Mouse (Mus musculus): ENCODE results near the gene Vwf.

The Vwf gene

GRCm38 (mm10) chr6:125640486-125640885, 93.9 kb downstream of the Vwf start:
- DNase-seq (ENCODE audit: low spot score): no peak

DNA sequence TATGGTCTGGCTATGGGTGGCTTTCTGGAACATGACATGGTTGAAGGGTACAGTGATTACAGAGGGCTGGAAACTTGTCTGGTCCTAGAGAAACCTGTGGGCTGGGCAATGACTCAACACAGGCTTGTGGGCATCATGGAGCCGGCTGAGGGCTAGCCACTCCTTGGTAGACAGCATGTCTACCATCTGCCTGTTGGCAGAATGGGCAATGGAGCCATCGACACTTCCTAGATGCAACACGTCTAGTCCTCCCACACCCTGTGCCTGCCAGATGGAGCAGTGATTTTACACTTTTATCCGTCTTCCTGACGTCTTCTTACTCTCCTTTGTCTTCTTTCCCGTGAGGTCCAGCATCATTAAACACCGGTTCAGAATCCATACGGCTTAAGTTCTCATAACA, 94.6 kb downstream of the Vwf start:
- DNase-seq (ENCODE audit: low spot score): peak; percentile 27

DNA sequence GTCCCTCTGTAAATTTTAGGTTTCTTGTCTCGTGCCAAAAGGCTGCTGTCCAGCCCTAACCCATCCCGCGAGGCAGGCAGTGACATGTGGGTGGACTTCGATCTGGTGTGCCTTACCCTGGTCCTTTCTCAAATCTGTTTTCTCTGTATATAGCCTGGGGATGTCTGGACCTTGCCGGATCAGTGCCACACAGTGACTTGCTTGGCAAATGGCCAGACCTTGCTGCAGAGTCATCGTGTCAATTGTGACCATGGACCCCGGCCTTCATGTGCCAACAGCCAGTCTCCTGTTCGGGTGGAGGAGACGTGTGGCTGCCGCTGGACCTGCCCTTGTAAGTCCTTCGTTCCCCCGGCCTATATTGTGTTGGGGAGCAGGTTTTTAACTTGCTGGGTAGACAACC, 102.4 kb downstream of the Vwf start:
- no peak for DNase-seq (ENCODE audit: low spot score)

- DNase-seq (ENCODE audit: low spot score): no peak
Measured at GRCm38 (mm10) chr6:125651335-125651734, 104.8 kb downstream of the Vwf start.

DNA sequence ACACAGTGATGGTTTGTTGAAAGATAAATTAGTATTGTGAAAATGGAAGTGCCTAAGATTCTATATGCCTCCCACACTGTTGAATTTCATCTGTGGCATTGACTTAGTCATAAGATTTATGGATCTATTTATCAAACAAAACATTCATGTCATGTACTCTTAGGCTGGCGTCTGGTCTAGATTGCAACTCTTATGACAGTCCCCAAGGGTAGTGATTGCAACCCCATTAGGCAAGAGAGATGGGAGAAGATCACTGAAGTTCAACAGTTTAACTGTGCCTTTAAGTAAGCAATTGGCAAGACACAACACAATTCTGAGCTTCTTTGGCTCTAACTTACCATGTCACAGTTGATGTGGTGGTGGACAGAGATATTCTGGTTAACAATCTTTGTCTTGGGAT, 106.8 kb downstream of the Vwf start:
- no peak for DNase-seq (ENCODE audit: low spot score)

GRCm38 (mm10) chr6:125656921-125657320, 110.3 kb downstream of the Vwf start:
- no peak for DNase-seq (ENCODE audit: low spot score)

DNA sequence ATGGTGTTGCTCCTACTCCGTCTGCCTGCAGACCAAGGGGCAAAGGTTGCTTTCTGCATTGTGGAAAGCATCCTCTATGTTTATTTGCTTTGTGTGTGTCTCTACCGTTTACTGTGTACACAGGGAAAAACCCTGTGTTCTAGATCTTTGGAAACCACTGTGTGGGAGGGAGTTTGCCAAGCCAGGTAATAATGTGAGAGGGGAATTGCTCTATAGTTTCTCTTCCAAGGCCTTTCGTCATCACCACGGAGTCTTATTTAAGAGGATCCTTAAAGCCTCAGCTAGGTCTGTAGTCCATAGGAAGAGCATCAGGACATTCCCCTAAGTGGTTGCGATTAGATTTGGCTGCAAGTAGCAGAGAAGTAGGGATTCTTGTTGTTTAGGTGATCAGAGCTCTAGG, 111.4 kb downstream of the Vwf start:
- no peak for DNase-seq (ENCODE audit: low spot score)

DNA sequence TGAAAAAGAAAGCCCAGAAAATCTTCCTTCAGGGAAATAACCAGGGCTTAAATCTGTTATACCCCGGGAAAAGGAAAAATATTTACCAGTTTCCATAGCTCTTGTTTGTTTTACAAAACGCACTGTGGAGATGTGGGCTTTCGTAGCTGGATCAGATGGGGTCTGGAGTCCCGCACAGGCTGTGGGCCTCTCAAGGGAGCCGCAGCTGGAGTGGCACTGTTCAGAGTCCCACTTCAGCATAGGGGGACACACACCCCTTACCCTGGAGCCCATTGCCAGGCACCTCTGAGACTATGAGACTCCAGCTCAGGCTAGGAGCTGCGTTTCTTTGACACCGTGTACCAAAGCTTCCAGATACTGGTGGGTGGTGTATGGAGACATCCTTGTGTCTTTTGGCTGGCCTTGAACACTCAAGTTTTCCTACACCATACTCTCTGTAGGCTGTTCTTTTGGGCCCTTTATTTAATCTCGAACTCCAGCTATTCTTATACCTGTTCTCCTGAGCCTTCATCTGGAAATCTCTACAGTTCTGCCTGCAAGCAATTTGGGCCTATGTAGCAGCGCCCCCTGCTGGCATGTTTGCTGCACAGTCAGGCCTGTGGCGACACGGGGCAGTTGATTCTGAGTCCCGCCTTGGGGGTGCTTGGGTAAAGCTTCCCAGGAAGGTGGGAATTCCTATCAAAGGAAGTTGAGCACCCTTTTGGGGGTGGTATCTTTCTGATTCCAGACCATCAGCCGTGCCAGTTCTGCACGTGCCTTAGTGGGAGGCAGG, 114.7 kb downstream of the Vwf start:
- peak; percentile 70 for DNase-seq (ENCODE audit: low spot score)

GRCm38 (mm10) chr6:125663906-125664305, 117.3 kb downstream of the Vwf start:
- DNase-seq (ENCODE audit: low spot score): no peak

DNA sequence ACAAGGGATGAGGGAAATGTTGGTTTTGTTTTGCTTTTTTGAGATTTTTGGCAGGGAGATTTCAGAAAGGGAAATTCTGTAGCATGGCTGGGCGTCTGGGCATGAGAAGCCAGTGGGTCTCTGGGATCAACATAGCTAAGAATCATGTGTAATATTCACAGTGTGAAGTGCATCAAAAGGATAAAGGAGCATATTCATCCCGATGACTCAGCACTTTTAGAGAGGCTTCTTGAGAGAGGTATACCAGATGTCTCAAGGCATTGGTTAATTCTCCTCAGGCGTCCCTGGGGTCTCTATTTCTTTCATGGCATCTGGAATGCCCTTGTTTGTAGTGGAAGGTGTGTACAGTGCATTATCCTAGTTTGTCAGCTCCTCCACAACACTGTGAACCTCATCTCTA, 125.3 kb downstream of the Vwf start:
- no peak for DNase-seq (ENCODE audit: low spot score)

DNA sequence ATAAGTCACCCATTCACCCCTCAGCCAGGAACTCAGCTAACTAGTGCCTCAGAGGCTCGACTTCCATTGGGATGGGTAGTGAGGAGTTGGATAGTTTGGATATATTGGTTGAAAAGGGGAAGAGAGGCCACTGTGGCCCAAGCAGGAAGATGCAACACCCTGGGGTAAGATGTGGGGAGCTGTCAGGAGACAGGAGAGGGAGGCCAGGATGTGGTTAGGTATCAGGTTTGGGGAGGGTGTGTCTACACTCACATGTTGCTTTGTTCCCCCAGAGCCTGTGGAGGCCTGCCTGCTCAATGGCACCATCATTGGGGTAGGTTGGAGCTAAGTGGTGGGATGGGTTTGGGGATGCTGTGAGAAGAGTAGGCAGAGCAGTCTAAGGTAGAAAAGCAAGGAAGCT, 131.9 kb downstream of the Vwf start:
- no peak for DNase-seq (ENCODE audit: low spot score)

DNA sequence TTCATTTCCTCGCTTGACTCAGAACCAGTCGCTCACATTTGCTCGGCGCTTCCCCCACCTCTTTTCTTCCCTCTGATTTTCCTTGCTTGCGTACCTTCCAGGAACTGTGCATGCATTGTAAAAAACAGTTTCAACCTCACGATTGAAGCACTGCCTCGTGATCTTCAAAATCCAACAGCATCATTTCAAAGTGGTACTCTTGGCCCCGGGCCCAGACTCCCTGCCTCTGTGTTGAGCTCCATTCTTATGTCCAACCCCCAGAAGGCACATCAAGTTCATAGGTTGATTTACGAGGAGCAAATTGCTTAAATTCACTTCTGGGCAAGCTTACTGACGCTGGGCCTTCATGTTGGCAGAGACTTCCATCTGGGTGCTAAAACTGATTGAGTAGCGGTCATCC, 134.0 kb downstream of the Vwf start:
- no peak for DNase-seq (ENCODE audit: low spot score)

- DNase-seq (ENCODE audit: low spot score): no peak
Measured at GRCm38 (mm10) chr6:125685420-125685819, 138.8 kb downstream of the Vwf start.

DNA sequence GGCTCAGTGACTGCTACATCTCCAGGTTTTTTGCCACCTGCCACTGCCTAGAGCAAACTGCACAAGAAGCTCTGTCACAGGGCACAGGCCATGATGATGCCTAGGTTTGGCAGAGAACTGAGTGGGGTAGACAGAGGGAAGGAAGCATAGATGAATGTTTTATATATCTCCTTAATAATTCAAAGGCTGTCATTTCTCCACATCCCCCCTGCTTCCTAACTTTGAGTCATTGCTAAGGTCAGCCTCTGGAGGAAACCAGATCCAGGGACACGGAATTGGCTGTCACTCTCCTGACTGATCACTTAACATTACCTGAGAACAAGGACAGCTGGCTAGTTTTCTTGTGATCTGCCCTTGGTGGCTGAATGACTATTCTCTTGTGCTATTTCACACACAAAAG, 141.4 kb downstream of the Vwf start:
- no peak for DNase-seq (ENCODE audit: low spot score)

DNA sequence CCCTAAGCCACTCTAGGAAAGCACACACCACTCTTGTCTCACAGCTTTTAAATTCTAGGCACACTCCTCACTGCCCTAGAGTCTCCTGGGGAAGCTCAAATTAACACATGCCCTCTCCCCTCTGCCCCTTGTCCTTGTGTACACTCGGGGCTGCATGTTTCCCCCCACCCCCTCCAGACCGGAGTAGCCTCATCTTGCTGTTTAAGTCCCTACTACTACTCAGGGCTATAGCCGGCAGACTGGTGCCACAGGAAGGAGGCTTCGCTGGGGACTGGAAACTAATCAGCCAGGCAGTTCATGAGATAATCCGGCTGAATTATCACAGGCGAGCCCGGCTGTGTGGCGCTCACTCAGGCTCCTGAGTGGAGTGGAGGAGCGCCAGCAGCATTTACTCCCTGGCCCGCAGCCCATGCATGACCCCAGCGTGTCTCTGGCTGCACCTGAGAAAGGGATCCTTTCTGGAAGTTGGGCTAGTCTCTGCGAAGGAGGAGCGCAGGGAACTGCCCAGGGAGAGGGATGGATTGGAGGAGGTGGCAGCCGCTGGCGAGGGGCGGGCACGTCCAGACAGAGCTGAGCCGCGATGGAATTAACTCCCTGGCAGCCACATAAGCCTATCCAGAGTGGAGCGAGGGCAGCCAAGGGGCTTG, 143.6 kb downstream of the Vwf start, which contains the start of gene Ano2:
Gene Ano2 (plus strand): TSS at position 363 of the 647 bp plus-strand sequence.
- no peak for DNase-seq (ENCODE audit: low spot score)

DNA sequence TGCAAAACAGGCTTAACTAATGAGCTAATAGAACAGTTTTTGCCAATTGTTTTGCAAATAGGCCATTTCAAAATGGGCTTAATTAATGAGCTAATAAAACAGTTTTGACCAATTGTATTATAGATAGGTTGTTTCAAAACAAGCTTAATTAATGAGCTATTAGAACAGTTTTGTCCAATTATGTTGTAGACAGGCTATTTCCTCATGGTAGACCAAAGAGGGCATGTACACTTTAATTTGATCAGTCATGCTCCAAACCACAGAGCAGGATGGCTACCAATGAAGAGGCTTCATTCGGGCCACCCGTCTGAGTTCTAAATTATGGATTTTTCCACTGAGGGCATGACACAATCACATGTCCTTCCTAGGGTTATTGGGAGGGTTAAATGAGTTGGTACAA, 154.6 kb downstream of the Vwf start:
- no peak for DNase-seq (ENCODE audit: low spot score)

DNA sequence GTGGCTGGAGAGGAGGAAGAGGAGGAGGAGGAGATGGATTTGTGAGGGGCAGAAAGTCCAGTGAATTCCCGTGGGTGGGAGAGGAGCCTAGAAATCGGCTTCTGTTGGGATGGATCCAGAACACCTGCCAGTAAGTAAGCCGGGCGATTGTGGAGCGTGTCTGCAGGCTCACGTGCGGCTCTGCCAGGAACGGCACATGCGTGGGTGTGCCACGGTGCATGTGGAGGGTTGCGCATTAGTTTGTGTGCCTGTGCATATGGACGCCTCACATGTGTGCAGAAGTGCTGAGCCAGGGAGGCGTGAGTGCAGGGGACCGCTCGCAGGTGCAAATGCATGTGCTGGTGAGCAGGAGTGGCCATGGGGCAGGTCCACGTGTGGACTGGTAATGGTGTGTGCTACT, 164.7 kb downstream of the Vwf start:
- DNase-seq (ENCODE audit: low spot score): peak; percentile 73

- no peak for DNase-seq (ENCODE audit: low spot score)
Measured at GRCm38 (mm10) chr6:125726408-125726807, 179.8 kb downstream of the Vwf start.

- no peak for DNase-seq (ENCODE audit: low spot score)
Measured at GRCm38 (mm10) chr6:125727484-125727911, 180.9 kb downstream of the Vwf start.

DNA sequence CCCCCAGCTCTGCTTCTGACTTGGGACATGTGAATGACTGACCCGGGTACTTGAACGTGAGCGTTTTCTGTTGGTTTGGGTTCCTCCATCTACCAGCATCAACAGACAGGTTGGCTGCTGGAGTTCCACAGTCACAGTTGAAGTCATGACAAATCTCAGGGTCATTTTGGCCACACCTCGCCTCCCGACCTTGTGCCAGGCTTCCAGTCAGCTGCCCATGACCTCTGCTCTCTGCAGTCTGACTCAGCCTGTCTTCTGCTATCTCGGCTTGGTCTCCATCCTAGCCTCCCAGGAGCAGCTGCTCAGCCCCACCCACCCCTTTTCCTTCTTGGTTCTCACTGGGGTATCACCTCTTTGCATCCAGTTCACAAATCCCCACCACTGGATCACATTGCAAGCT, 182.9 kb downstream of the Vwf start:
- DNase-seq (ENCODE audit: low spot score): no peak

DNA sequence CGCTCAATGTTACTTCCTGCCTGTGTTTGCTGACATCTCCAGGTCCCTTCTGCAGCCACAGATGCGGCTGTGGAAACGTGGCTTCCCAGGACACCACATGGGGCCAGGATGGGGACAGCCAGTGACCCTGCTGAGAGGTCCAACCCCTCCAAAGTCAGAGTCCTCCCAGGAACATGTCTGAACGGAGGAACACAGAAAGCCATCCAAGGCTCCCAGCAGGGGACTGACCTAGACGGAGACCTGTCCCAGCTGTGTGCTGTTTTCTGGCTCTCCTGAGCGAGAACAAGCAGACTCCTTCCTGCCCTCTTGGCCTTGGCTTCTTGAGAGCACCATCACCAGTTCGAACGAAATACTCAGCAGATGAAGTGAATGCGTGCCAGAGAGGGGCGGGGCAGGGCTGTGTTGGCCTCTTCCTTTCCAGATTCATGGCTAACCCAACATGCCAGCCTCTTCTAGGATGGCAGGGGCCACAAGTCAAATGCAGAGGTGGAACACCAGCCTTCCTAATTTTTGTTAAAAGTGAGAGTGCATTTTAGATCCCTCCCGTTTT, 183.5 kb downstream of the Vwf start:
- DNase-seq (ENCODE audit: low spot score): no peak
